Mouse (Mus musculus) lung, postnatal 36 days (tissue): Measurements from ENCODE around the gene Renbp.

Experiments used
- DNase-seq: peaks from one replicate; pipeline ENCODE4 v3.0.0; 2022; ENCODE audit warnings: mixed read lengths

Renbp gene

DNA sequence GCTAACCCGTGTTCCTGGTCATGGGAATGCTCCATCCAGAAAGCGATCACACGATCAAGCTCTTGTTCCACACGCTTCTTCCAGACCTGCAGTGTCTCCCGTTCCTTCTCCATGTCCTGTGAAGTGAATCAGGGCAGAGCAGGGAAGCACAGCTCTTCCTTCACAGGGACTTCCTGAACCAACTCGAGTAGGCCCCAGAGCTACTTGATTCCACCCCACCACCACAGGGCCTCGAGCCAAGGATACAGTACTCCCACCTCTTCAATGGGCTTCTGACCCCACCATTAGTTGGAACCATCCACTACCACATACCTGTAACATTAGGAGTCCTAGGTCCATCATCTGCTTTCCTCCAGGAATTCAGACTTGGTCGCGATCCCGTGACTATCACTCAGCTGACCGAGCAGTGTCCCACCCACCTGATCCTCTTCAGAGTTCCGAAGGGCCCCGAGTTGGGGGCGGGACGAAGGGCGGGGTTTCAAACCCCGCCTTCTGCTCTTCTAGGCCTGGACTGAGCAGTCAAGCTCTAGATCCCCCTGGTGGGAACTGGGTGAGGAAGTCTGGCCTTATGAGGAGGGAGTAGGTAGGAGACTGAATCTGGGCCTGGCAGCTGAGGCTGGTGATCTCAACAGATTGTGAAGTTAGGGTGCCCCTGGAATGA is at the start of gene Renbp:
TSS of gene Renbp (minus strand) at position 449 of the 661 bp plus-strand sequence.
- peak; percentile 89 for DNase-seq

DNA sequence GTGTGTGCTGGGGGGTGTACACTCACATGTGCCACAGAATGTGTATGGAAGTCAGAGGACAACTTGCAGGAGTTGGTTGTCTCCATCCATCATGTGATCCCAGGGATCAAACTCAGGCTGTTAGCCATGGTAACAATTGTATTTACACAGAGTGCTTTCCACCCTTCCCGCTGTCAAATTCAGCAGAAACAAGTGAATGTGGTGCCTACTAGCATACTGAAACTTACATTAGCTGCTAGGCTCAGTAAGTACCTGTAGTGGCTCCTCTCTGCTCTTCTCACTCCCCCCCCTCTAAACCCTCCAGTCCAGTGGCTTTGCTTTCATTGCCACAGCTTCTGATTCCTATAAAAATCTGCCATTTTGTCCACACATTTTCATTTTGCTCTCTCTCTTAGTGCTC is 47.1 kb upstream of the Renbp start:
- DNase-seq = no peak

DNA sequence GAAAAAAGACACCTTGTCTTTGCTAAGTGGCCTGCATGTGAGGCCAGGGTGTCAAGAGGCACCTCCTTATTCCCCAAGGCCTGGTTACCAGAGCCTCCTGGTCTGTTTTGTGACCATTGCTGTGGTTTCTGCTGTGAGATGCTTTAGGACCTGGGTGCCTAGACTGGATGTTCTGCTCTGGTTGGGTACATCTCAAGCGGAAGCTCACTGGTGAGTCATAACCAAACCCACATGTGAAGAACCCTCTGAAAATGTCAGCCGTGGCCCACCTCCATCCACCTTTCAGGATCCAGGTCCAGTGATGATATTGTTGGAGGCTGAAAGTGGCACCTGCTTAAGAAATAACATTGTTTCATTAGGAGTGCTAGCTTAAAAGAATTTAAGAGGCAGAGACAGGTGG is 45.6 kb upstream of the Renbp start:
- no peak for DNase-seq

DNA sequence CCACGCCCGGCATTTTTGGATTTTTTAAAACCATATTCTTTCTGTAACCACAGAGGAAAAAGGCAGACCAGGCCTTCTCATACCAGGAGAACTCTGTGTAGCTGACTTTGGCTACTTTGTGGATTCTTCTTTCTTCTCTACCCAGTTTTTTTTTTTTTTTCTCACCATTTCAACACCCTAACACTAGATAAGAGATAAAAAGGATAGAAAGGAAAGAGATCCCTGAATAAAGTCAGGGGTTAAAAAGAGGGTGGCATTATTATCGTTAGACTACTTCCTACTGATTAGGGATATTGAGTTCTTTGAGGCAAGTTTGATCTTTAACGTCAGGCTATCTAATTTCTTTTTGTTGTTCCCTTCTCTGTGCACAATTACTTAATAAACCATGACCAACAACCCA is 42.1 kb upstream of the Renbp start:
- DNase-seq = no peak

- DNase-seq = no peak
Observed at GRCm38 (mm10) chrX:73970781-73971180, 40.1 kb upstream of the Renbp start.

- DNase-seq = no peak
Observed at GRCm38 (mm10) chrX:73969729-73970128, 39.1 kb upstream of the Renbp start.

DNA sequence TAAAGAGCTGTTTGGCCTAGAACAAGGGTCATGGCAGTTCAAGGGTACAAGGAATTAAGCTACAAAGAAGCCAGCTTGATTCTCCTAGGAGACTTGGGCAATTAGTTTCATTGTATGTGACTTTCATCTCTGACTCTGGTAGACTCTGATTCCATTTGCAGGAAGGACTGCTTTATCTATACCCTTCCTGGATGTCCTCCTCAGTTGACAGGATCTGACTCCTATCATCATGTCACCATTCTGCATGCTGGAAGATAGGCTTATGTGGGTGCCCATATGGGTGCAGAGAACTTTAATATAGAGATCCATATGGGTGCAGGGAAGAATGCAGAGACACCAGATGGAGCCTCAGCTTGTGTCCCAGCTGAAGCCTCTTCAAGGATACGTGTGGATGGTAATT is 38.5 kb upstream of the Renbp start:
- no peak for DNase-seq

DNA sequence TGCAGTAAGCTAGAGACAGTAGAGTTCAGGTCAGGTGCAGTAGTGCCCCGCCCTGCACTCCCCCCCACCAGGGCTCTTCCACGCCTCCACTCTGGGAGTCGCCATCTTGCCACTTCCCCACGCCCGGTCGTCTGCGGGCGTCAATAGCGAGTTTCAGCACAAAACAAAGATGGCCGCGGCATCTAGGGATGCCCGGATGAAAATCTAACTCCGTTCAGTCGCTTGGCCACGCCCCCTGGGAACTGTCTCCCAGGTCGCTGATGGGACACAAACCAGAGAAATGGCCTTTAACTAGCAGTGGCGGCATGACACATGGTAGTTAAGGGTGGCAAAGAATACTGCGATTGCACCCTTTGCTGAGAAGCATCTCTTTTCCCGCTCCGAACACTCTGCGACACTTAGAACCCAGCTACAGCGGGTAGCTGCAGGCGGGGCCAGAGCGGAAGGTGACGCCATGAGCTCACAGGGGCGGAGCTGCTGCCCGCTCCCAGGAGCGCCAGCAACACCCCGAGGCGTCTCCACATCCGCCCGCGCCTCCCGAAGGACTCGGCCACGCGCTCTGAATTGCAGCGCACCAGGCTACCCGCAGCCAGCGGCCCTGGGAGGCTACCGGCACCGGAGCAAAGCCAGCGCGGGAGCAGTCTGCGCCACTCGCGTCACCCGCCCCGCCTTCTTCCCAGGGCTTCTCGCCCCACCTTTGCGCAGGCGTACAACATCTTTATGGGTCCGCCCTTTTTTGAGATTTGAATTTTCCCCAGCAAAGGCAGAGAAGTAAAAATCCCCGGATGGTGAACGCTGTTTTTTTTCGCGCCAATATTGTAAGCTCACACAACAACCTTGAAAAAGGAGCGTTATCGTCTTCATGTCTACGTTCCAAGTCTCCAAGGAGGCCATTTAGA is 36.8 kb upstream of the Renbp start:
- peak; percentile 93 for DNase-seq

- DNase-seq = peak; percentile 93
Observed at GRCm38 (mm10) chrX:73966248-73967176, 35.9 kb upstream of the Renbp start, which contains the start of gene Hcfc1. Gene Hcfc1 (minus strand): TSS chrX:73966357.

DNA sequence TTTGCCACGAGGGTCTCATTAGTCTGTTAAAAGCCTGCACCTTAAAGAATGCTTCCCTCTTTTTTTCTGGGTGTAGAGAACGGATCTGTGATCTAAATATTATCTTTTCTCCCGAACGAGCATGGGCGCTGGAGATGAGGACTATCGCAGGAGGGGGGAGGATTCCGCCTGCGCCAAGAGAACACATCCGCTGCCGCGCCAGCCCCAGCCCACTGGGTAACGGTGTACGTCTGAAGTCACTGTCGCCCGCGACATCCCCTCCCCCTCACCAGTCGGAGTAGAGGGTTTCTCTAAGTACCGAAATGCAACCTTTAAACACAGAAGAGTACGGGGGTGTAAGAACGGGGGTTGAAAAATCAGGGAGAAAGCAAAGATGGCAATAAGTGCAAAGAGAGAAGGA is 34.7 kb upstream of the Renbp start:
- peak; percentile 65 for DNase-seq

DNA sequence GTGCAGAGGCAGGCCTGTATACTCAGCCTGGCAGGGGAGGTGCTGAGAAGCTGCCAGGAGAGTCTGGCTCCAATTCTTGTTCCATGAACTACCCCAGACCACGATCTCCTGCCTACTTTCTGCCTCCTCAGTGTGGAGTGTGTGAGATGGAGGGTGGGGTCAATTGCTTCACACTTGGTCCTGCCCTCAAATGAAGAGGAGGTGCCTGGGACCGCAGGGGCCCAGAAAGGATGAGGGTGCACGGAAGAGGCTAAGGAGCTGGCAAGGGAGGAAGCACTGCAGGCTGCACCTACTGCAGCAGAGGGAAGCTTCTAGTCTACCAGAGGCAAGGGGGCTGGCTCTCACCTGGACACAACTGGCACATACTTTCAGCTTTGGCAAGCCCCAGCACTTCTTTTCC is 33.7 kb upstream of the Renbp start:
- DNase-seq = peak; percentile 71

DNA sequence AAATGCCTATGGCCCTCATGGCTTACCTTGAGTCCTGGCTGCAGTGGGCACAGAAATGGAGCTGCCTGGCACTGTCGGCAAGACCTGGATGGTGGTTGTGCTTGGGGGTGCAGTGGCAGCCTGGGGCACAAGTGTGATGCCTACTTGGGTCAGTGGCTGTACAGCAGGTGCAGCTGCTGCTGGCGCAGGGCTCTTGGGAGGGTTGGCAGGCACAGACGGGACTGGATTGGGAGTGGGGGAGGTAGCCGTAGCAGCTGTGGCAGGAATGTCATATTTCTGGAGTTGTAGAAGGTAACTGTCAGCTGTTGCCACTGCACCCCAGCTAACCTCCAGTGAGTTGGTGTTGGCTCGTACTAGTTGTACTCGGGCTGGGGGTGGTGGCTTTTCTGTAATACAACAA is 24.3 kb upstream of the Renbp start:
- DNase-seq = no peak

DNA sequence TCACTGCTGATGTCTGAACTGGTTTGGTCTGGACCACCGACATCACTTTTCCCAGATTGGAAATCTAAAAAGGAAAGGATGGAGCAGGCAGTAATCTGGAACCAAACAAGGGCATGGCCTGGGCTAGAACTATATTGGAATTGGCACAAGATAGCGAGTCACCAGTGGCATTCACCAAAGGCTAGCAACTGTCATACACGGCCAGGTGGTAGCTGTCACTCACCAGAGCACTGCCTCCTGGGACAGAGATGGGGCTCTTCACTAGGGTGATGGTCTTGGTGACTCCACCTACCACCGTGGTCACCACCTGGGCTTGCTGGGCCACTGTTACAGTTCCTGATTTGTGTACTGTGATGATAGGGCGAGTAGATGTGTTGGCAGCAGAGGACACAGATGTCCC is 22.0 kb upstream of the Renbp start:
- no peak for DNase-seq

- no peak for DNase-seq
Observed at GRCm38 (mm10) chrX:73949341-73949740, 18.7 kb upstream of the Renbp start.

DNA sequence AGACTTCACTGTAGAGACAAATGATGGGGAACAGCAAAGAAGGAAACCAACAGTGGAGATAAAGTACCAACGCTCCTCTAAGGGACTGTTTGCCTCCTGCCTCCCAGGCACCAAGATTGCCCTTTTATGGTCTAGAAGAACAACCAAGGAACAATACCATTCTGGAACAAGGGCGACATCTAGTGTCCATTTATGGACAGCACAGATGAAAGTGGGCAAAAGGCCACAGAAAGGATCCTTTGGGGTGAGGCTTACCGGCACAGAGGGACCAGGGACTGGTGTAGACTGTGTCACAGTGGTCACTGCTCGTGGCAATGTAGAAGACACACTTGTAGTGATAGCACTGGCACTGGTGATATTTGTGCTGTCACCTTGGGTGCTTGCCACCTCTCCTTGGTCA is 18.0 kb upstream of the Renbp start:
- peak; percentile 84 for DNase-seq

DNA sequence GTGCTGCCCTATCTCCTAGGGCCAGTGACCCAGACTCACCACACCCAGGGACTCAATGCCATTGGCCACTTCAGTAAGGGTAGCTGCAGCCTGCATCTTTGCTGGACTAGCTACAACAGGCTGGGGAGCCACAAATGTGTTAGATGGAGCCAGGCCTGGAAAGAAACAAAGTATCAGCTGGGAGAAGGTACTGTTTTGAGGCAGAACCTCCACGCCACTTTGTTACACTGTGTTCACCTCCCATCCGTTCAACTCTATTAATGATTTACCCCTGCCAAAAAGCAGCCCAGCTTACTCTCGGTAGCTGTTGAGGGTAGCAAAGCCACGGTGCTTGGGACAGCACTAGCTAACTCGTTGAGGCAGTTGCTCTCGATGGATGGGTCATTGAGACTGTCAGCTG is 16.2 kb upstream of the Renbp start:
- no peak for DNase-seq

- no peak for DNase-seq
Observed at GRCm38 (mm10) chrX:73942294-73942693, 11.6 kb upstream of the Renbp start.

DNA sequence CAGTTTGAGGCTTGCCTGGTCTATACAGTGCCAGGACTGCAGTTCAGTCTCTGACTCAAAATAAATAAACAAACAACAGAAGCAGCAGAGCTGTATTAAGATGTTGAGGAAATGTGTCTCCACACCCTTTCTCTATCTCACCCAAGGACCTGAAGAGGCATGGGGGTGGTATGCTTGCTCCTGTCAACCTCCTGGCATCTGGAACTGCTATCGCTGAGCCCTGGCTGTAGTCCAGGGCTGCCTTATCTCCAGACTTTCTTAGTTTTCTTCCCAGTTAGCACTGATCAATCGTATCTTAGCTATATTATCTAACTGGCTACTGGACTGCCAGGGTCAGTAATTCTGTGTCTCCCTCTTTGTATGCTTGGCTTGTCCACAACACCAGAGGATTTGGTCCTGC is 11.2 kb upstream of the Renbp start:
- no peak for DNase-seq

DNA sequence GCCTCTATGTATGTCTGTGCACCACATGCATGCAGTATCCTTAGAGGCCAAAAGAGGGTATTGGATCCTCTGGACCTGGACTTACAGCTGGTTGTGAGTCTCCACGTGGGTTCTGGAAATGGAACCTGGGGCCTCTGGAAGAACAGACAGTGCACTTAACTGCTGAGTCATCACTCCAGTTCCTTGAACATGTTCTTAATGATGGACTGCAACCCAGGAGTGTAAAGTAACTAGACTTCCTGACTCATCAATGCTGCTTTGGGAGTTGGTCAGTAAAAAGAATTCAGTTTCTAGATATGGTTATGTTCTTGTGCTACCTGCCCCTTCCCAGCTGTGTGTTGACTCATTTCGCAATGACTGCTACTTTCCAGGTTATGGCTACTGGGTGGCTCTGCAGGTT is 1.2 kb upstream of the Renbp start:
- no peak for DNase-seq

DNA sequence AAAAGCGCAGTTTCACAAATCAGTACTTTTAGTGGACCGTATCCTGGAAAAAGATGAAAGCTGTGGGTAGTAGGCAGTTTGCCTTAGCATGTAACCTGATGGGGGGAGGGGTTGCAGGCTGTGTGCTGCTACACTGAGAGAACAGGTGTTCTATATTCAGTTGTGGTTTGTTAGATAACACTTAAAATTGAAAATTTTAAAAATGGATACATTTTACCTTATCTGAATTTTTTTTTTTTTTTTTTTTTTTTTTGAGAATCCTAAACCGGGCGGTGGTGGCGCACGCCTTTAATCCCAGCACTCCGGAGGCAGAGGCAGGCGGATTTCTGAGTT is 8.1 kb downstream of the Renbp start:
- no peak for DNase-seq

- DNase-seq = peak; percentile 92
Observed at GRCm38 (mm10) chrX:73921823-73922549, 8.7 kb downstream of the Renbp start, which contains the start of the genes Arhgap4 and Naa10. Gene Arhgap4 (minus strand): TSS chrX:73921870. Gene Naa10 (minus strand): TSS chrX:73921944.

DNA sequence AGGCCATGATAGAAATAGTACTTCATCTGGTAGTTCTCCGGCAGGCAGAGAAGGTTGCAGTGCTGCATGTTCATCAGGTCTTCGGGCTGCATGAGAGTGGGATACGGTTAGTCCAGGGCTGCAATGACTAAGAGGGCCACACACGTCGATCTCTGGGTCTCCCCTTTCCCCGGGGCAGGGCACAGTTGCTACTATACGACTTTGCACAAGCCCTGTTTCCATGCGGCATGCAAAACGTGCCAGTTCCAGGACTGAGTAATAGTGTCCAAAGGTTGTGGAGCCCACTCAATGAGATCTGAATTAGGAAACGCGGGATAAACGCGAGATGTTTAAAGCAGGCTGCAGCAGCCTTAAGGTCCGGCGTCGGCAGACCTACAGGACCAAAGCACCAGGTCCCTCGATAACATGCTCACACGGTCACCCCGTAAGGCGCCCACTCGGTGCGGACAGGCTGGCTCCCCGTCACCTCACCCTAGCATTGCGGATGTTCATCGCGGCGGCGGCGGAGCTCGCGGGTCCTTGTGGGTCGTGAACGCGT is 9.3 kb downstream of the Renbp start:
- DNase-seq = no peak
